Mouse (Mus musculus) CH12.LX (cell line): ENCODE results near the gene Gipr. TPM values are rescaled to one million over a fixed set of nuclear protein-coding genes. Genes with fewer than 3 reads are reported as not detected.

Experiments
- DNase-seq: peaks from one replicate; pipeline ENCODE4 v3.0.0-alpha.2; 2013; ENCODE audit errors: extremely low read depth
- H3K27ac ChIP-seq: 2 replicates; pipeline ENCODE4 v1.5.1; 2012; ENCODE audit warnings: low read depth, mild to moderate bottlenecking, control low read depth, moderate library complexity; ENCODE audit not compliant: insufficient read depth
- H3K27me3 ChIP-seq: replicated peaks from 2 replicates; pipeline ENCODE3; 2012; ENCODE audit warnings: inconsistent platforms
- H3K36me3 ChIP-seq, 2 experiments: replicated peaks in 1 of 2; 2 replicates each; pipeline versions ENCODE3 to v1.6.1; 2012; ENCODE audit warnings: inconsistent platforms in 1 of 2, low read length in 1 of 2, mild to moderate bottlenecking in 1 of 2, mixed read lengths in 1 of 2, moderate library complexity in 1 of 2; ENCODE audit not compliant: control insufficient read depth in 1 of 2, insufficient read depth in 1 of 2
- H3K4me1 ChIP-seq, 2 experiments: 2 replicates each; pipeline ENCODE4 v1.6.1; 2012; ENCODE audit warnings: inconsistent platforms in 1 of 2, moderate library complexity in 1 of 2; ENCODE audit not compliant: insufficient read depth in 2 of 2, control insufficient read depth in 1 of 2
- H3K4me2 ChIP-seq: 2 replicates; pipeline ENCODE4 v1.6.1; 2012; ENCODE audit warnings: low read depth, mild to moderate bottlenecking, control low read depth; ENCODE audit not compliant: poor library complexity, insufficient read depth, severe bottlenecking
- H3K4me3 ChIP-seq, 3 experiments: fragments of 150-350 bp in 1 of 3; sonication (generic) in 1 of 3; replicated peaks in 1 of 3; 2 replicates each; pipeline versions ENCODE3 to v1.5.1; 2011 to 2012; ENCODE audit warnings: low read depth in 2 of 3, low read length in 2 of 3, mild to moderate bottlenecking in 2 of 3, moderate library complexity in 2 of 3, control low read depth in 1 of 3, improper control_type of control experiment in 1 of 3, inconsistent platforms in 1 of 3, mixed read lengths in 1 of 3; ENCODE audit not compliant: poor library complexity in 1 of 3
- H3K79me2 ChIP-seq: replicated peaks from 2 replicates; pipeline ENCODE4 v1.6.1; 2012; ENCODE audit warnings: mild to moderate bottlenecking, moderate library complexity; ENCODE audit not compliant: control insufficient read depth, poor library complexity, insufficient read depth, severe bottlenecking; ENCODE audit errors: extremely low read depth
- H3K9ac ChIP-seq: 2 replicates; pipeline ENCODE4 v1.6.1; 2012; ENCODE audit warnings: low read depth, mild to moderate bottlenecking, control low read depth, moderate library complexity; ENCODE audit not compliant: insufficient read depth
- H3K9me3 ChIP-seq: replicated peaks from 2 replicates; pipeline ENCODE3; 2012; ENCODE audit warnings: low read length, inconsistent platforms, mixed read lengths
- BHLHE40 ChIP-seq: IDR thresholded peaks from 2 replicates; pipeline ENCODE4 v1.6.1; 2011; ENCODE audit warnings: mild to moderate bottlenecking, low read depth, low read length, improper control_type of control experiment
- CHD1 ChIP-seq: IDR thresholded peaks from 2 replicates; pipeline ENCODE4 v1.6.1; 2012; ENCODE audit warnings: low read depth, low read length, improper control_type of control experiment, inconsistent platforms
- CHD2 ChIP-seq: IDR thresholded peaks from 2 replicates; pipeline ENCODE4 v1.6.1; 2011; ENCODE audit warnings: low read length, improper control_type of control experiment
- CTCF ChIP-seq, 2 experiments: IDR thresholded peaks in 1 of 2; conservative IDR thresholded peaks in 1 of 2; 2 replicates each; pipeline ENCODE4 v1.5.1; 2011 to 2012; ENCODE audit warnings: low read depth in 2 of 2, low read length in 2 of 2, improper control_type of control experiment in 1 of 2, inconsistent platforms in 1 of 2, mild to moderate bottlenecking in 1 of 2, moderate library complexity in 1 of 2
- E2F4 ChIP-seq: IDR thresholded peaks from 2 replicates; pipeline ENCODE4 v1.6.1; 2011; ENCODE audit warnings: low read depth, low read length, improper control_type of control experiment; ENCODE audit not compliant: insufficient replicate concordance
- GABPA ChIP-seq: IDR thresholded peaks from 2 replicates; pipeline ENCODE4 v1.6.1; 2012; ENCODE audit warnings: low read depth, low read length, improper control_type of control experiment, inconsistent platforms; ENCODE audit not compliant: insufficient replicate concordance
- IRF4 ChIP-seq: IDR thresholded peaks from 2 replicates; pipeline ENCODE4 v1.6.1; 2014; ENCODE audit warnings: low read depth, mild to moderate bottlenecking, inconsistent platforms, low read length, improper control_type of control experiment
- JUN ChIP-seq: IDR thresholded peaks from 2 replicates; pipeline ENCODE4 v1.6.1; 2011; ENCODE audit warnings: low read depth, mild to moderate bottlenecking, low read length, improper control_type of control experiment, moderate library complexity; ENCODE audit not compliant: insufficient read depth
- JUND ChIP-seq: conservative IDR thresholded peaks from 2 replicates; pipeline ENCODE4 v1.6.1; 2011; ENCODE audit warnings: low read depth, low read length, improper control_type of control experiment
- MAX ChIP-seq: IDR thresholded peaks from 2 replicates; pipeline ENCODE4 v1.6.1; 2011; ENCODE audit warnings: low read length, improper control_type of control experiment
- MAZ ChIP-seq: IDR thresholded peaks from 2 replicates; pipeline ENCODE4 v1.6.1; 2012; ENCODE audit warnings: low read depth, mild to moderate bottlenecking, inconsistent platforms, low read length, improper control_type of control experiment, moderate library complexity
- MEF2A ChIP-seq: IDR thresholded peaks from 2 replicates; pipeline ENCODE4 v1.6.1; 2014; ENCODE audit warnings: low read depth, mild to moderate bottlenecking, inconsistent platforms, low read length, improper control_type of control experiment, borderline replicate concordance
- MXI1 ChIP-seq: IDR thresholded peaks from 2 replicates; pipeline ENCODE4 v1.6.1; 2011; ENCODE audit warnings: mild to moderate bottlenecking, low read depth, low read length, improper control_type of control experiment
- MYC ChIP-seq: IDR thresholded peaks from 2 replicates; pipeline ENCODE4 v1.6.1; 2011; ENCODE audit warnings: low read depth, mild to moderate bottlenecking, improper control_type of control experiment, low read length
- NELFE ChIP-seq: IDR thresholded peaks from 2 replicates; pipeline ENCODE4 v1.6.1; 2011; ENCODE audit warnings: low read depth, low read length, improper control_type of control experiment
- NRF1 ChIP-seq: IDR thresholded peaks from 2 replicates; pipeline ENCODE4 v1.6.1; 2014; ENCODE audit warnings: low read depth, mild to moderate bottlenecking, inconsistent platforms, low read length, improper control_type of control experiment, moderate library complexity
- POLR2A ChIP-seq: IDR thresholded peaks from 2 replicates; pipeline ENCODE4 v1.6.1; 2011; ENCODE audit warnings: low read depth, mild to moderate bottlenecking, improper control_type of control experiment, low read length
- POLR2AphosphoS2 ChIP-seq: IDR thresholded peaks from 2 replicates; pipeline ENCODE4 v1.6.1; 2011; ENCODE audit warnings: low read depth, low read length, improper control_type of control experiment
- RAD21 ChIP-seq: IDR thresholded peaks from 2 replicates; pipeline ENCODE4 v1.6.1; 2011; ENCODE audit warnings: low read depth, mild to moderate bottlenecking, low read length, improper control_type of control experiment, moderate library complexity
- RCOR1 ChIP-seq: conservative IDR thresholded peaks from 2 replicates; pipeline ENCODE4 v1.6.1; 2012; ENCODE audit warnings: low read depth, mild to moderate bottlenecking, inconsistent platforms, low read length, improper control_type of control experiment
- SIN3A ChIP-seq: IDR thresholded peaks from 2 replicates; pipeline ENCODE4 v1.6.1; 2012; ENCODE audit warnings: low read length, improper control_type of control experiment, inconsistent platforms
- SMC3 ChIP-seq: IDR thresholded peaks from 2 replicates; pipeline ENCODE4 v1.6.1; 2011; ENCODE audit warnings: low read depth, low read length, improper control_type of control experiment
- TCF12 ChIP-seq: IDR thresholded peaks from 2 replicates; pipeline ENCODE4 v1.6.1; 2014; ENCODE audit warnings: low read depth, mild to moderate bottlenecking, inconsistent platforms, low read length, improper control_type of control experiment
- UBTF ChIP-seq: IDR thresholded peaks from 2 replicates; pipeline ENCODE4 v1.6.1; 2012; ENCODE audit warnings: low read depth, mild to moderate bottlenecking, inconsistent platforms, low read length, improper control_type of control experiment, moderate library complexity
- ZC3H11A ChIP-seq: IDR thresholded peaks from 2 replicates; pipeline ENCODE4 v1.6.1; 2012; ENCODE audit warnings: low read depth, mild to moderate bottlenecking, inconsistent platforms, low read length, improper control_type of control experiment
- ZMIZ1 ChIP-seq: IDR thresholded peaks from 2 replicates; pipeline ENCODE4 v1.6.1; 2012; ENCODE audit warnings: low read depth, mild to moderate bottlenecking, inconsistent platforms, low read length, improper control_type of control experiment
- ZNF384 ChIP-seq: IDR thresholded peaks from 2 replicates; pipeline ENCODE4 v1.6.1; 2012; ENCODE audit warnings: low read depth, low read length, improper control_type of control experiment, inconsistent platforms
- dilution Hi-C: fragments of 300-500 bp; cut with MboI; formaldehyde crosslinking; loops from 2 replicates; pipeline ENCODE4 v1.14.3; 2020; ENCODE audit warnings: low sequenced_read_pairs; ENCODE audit not compliant: extremely low pct_unique_long_range_greater_than_20kb, extremely low pct_ligation_motif_present
- in situ Hi-C: fragments of 300-500 bp; cut with MboI; formaldehyde crosslinking; loops from 3 replicates; pipeline ENCODE4 v1.14.3; 2019; ENCODE audit warnings: low sequenced_read_pairs, low pct_ligation_motif_present, low pct_unique_long_range_greater_than_20kb, mixed read lengths
- polyA plus RNA-seq: library from polyadenylated mRNA; unstranded; fragments of >175 nt; gene quantifications from 2 replicates; pipeline ENCODE4 v1.2.1, GENCODE M21; 2012; ENCODE audit warnings: low read depth; ENCODE audit not compliant: insufficient read length
- total RNA-seq, 2 experiments: library from RNA; depleted of rRNA; stranded (reverse); fragments of 300-350 nt in 1 of 2; fragments of >200 nt in 1 of 2; gene quantifications; 2 replicates each; pipeline ENCODE4 v1.2.3; 2012 to 2014

Gene Gipr
- total and polyA plus RNA-seq, 3 experiments = 0.04 to 0.11 TPM; not detected in 1

DNA sequence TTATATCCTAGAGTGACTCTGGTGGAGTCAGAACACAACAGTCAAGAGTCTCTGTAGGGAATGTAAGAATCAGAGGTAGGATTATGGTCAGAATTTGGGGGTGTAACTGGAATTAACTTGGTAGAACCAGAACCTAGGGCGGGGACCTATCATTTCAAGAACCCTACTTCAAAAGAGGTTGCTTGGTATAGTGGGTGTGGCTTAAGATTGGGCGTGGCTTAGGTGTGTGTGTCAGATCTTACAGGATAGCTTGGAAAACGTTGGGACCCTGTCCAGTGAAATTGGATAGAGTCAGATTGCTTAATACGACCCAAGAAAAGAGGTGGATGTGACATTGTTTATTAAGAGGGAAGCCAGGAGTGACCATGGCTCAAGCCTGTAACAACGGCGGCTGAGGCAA is 14.0 kb upstream of the Gipr start:
- no peaks in the 10 kb centered on the region for H3K79me2 ChIP-seq
- H3K9me3 ChIP-seq = no peaks in the 10 kb centered on the region
- H3K36me3 ChIP-seq = peaks cover 16 to 26% of the 10 kb centered on the region in 2 experiments
- peak overlapping the region; percentile 76 for H3K4me2 ChIP-seq
- no peak overlapping the region for H3K27ac ChIP-seq
- no peak overlapping the region; the same call in 1 of the 2 replicates for H3K9ac ChIP-seq
- dilution Hi-C loops (no loop called here), in situ Hi-C loops (loop anchor here (5.0 kb wide), 1 partner anchor 102 kb away; the partner anchor contains the start of genes Ppm1n and Rtn2)
- H3K27me3 ChIP-seq = peaks cover 12% of the 10 kb centered on the region
- H3K4me1 ChIP-seq = peaks cover 16 to 49% of the 10 kb centered on the region in 2 experiments
- peak overlapping the region in 2 of 3 experiments; percentile 41 to 62 for H3K4me3 ChIP-seq
- TF ChIP-seq UBTF = no peak
- TF ChIP-seq GABPA = no peak
- TF ChIP-seq CHD1 = no peak
- TF ChIP-seq ZMIZ1 = no peak
- TF ChIP-seq CHD2 = no peak
- no peak for TF ChIP-seq BHLHE40
- TF ChIP-seq RCOR1 = no peak
- TF ChIP-seq JUND = no peak
- TF ChIP-seq RAD21 = no peak
- DNase-seq = peak; percentile 58

DNA sequence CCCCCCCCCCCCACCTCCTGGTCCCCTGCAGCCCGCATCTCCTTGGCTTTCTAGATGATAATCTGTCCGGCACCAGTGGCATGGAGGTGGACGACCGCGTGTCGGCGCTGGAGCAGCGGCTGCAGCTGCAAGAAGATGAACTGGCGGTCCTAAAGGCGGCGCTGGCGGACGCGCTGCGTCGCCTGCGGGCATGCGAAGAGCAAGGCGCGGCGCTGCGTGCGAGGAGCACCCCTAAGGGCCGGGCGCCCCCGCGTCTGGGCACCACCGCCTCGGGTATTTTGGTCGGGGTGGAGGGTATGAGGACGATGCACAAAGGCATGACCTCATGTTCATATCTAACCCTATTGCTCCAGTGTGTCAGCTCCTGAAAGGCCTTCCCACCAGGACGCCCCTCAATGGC is 13.2 kb upstream of the Gipr start:
- peak overlapping the region; percentile 76 for H3K4me2 ChIP-seq
- H3K79me2 ChIP-seq = no peaks in the 10 kb centered on the region
- H3K36me3 ChIP-seq = peaks cover 9 to 18% of the 10 kb centered on the region in 2 experiments
- no peaks in the 10 kb centered on the region for H3K9me3 ChIP-seq
- DNase-seq = peak; percentile 82
- in situ Hi-C loops = no loop called here
- H3K27ac ChIP-seq = peak overlapping the region; percentile 17; the same call in 1 of the 2 replicates
- peak overlapping the region; percentile 21; the same call in 1 of the 2 replicates for H3K9ac ChIP-seq
- dilution Hi-C loops = no loop called here
- peaks cover 13 to 43% of the 10 kb centered on the region in 2 experiments for H3K4me1 ChIP-seq
- peaks cover 16% of the 10 kb centered on the region for H3K27me3 ChIP-seq
- no peak for TF ChIP-seq GABPA
- TF ChIP-seq TCF12 = peak; percentile 68; the same call in 1 of the 2 replicates
- TF ChIP-seq NELFE = peak; percentile 74; the same call in 1 of the 2 replicates
- no peak for TF ChIP-seq POLR2AphosphoS2
- peak; percentile 38 for TF ChIP-seq SIN3A
- TF ChIP-seq CTCF (conservative IDR thresholded peaks at IDR 0.05 in 1 of 2, IDR thresholded peaks at IDR 0.05 in 1 of 2; ENCODE audit: low read depth in 2 of 2, low read length in 2 of 2) = peak in 1 of 2 experiments; percentile 99; a peak in 2 of 4 replicates
- 0 out of 2 replicates have a peak, but pooled peaks have one; percentile 18 for TF ChIP-seq IRF4
- TF ChIP-seq RAD21 = peak; percentile 63
- no peak for TF ChIP-seq CHD2
- no peak for TF ChIP-seq ZNF384
- TF ChIP-seq MAZ = 0 out of 2 replicates have a peak, but pooled peaks have one; percentile 11
- TF ChIP-seq BHLHE40 = peak; percentile 11; the same call in 1 of the 2 replicates
- TF ChIP-seq SMC3 = peak; percentile 80
- TF ChIP-seq POLR2A = peak; percentile 40
- peak; percentile 82 for TF ChIP-seq MXI1
- TF ChIP-seq JUN = no peak
- TF ChIP-seq ZC3H11A = no peak
- TF ChIP-seq MEF2A = peak; percentile 43; the same call in 1 of the 2 replicates
- 0 out of 2 replicates have a peak, but pooled peaks have one; percentile 0 for TF ChIP-seq RCOR1
- no peak for TF ChIP-seq E2F4
- peak; percentile 18 for TF ChIP-seq MYC
- peak; percentile 37; the same call in 1 of the 2 replicates for TF ChIP-seq NRF1
- 0 out of 2 replicates have a peak, but pooled peaks have one; percentile 31 for TF ChIP-seq ZMIZ1
- TF ChIP-seq MAX = peak; percentile 72; the same call in 1 of the 2 replicates
- TF ChIP-seq, all 38 proteins: peak for 17
- peak overlapping the region; percentile 35 to 62 (median 41) for H3K4me3 ChIP-seq
